Mouse (Mus musculus): ENCODE data around the gene Parp12. TPM values are rescaled to one million over a fixed set of nuclear protein-coding genes. Genes with fewer than 3 reads are reported as not detected.
A peak's percentile ranks its signal among the peaks of the same experiment; 100 is the strongest.

Parp12 gene
- polyA plus RNA-seq, 1 experiment from 2014 or later, result 7.4 TPM

GRCm38 (mm10) chr6:39120685-39121084 lies 2.5 kb upstream of the Parp12 start:
- Histone ChIP-seq H3K4me2 (no peak overlapping the region), H3K9ac (no peak overlapping the region), H3K9me3 (ENCODE audit: low read depth, low read length) (peaks cover 8% of the 10 kb centered on the region; the same call in 1 of the 2 replicates), H3K4me1 (ENCODE audit: insufficient read depth) (no peaks in the 10 kb centered on the region), H3K27me3 (ENCODE audit: insufficient read depth, low read length) (peaks cover 34% of the 10 kb centered on the region), H3K4me3 (ENCODE audit: low read depth, low read length) (no peak overlapping the region), H3K36me3 (ENCODE audit: insufficient read depth) (no peaks in the 10 kb centered on the region), H3K27ac (ENCODE audit: low read depth) (no peak overlapping the region)
- TF ChIP-seq CTCF (IDR thresholded peaks at IDR 0.05; ENCODE audit: low read depth), result no peak
- no peak for ATAC-seq (ENCODE audit: insufficient read depth)
- WGBS, result 45% methylated on average over 3 of the region's 3 CpGs
- DNase-seq, result peak; percentile 17

- Histone ChIP-seq H3K4me1 (ENCODE audit: insufficient read depth) (no peaks in the 10 kb centered on the region), H3K36me3 (ENCODE audit: insufficient read depth) (no peaks in the 10 kb centered on the region), H3K4me3 (ENCODE audit: low read depth, low read length) (peak overlapping the region; percentile 80), H3K9me3 (ENCODE audit: low read depth, low read length) (peaks cover 8% of the 10 kb centered on the region; the same call in 1 of the 2 replicates), H3K9ac (peak overlapping the region; percentile 73), H3K27ac (ENCODE audit: low read depth) (no peak overlapping the region), H3K27me3 (ENCODE audit: insufficient read depth, low read length) (peaks cover 34% of the 10 kb centered on the region), H3K4me2 (peak overlapping the region; percentile 76)
- no peak for DNase-seq
- peak; percentile 33 for ATAC-seq (ENCODE audit: insufficient read depth)
- WGBS, result 12% methylated on average over 49 of the region's 49 CpGs
- no peak for TF ChIP-seq CTCF (IDR thresholded peaks at IDR 0.05; ENCODE audit: low read depth)
Measured at GRCm38 (mm10) chr6:39118456-39118881, 320 bp upstream of the Parp12 start.

GRCm38 (mm10) chr6:39115438-39115837 lies 2.7 kb downstream of the Parp12 start:
- Histone ChIP-seq H3K4me2 (no peak overlapping the region), H3K27ac (ENCODE audit: low read depth) (no peak overlapping the region), H3K27me3 (ENCODE audit: insufficient read depth, low read length) (peaks cover 34% of the 10 kb centered on the region), H3K36me3 (ENCODE audit: insufficient read depth) (no peaks in the 10 kb centered on the region), H3K9me3 (ENCODE audit: low read depth, low read length) (peaks cover 8% of the 10 kb centered on the region; the same call in 1 of the 2 replicates), H3K9ac (no peak overlapping the region), H3K4me1 (ENCODE audit: insufficient read depth) (no peaks in the 10 kb centered on the region), H3K4me3 (ENCODE audit: low read depth, low read length) (no peak overlapping the region)
- WGBS, result 81% methylated on average over 1 of the region's 1 CpGs
- no peak for DNase-seq
- TF ChIP-seq CTCF (IDR thresholded peaks at IDR 0.05; ENCODE audit: low read depth), result no peak
- no peak for ATAC-seq (ENCODE audit: insufficient read depth)

- DNase-seq, result no peak
- TF ChIP-seq CTCF (IDR thresholded peaks at IDR 0.05; ENCODE audit: low read depth), result no peak
- Histone ChIP-seq H3K9ac (no peak overlapping the region), H3K9me3 (ENCODE audit: low read depth, low read length) (no peaks in the 10 kb centered on the region), H3K36me3 (ENCODE audit: insufficient read depth) (no peaks in the 10 kb centered on the region), H3K4me2 (no peak overlapping the region), H3K4me1 (ENCODE audit: insufficient read depth) (no peaks in the 10 kb centered on the region), H3K4me3 (ENCODE audit: low read depth, low read length) (no peak overlapping the region), H3K27me3 (ENCODE audit: insufficient read depth, low read length) (peaks cover 22% of the 10 kb centered on the region; the same call in 1 of the 2 replicates), H3K27ac (ENCODE audit: low read depth) (no peak overlapping the region)
- ATAC-seq (ENCODE audit: insufficient read depth), result no peak
- 71% methylated on average over 3 of the region's 3 CpGs for WGBS
Measured at GRCm38 (mm10) chr6:39113141-39113540, 5.0 kb downstream of the Parp12 start.

GRCm38 (mm10) chr6:39112701-39113100 lies 5.4 kb downstream of the Parp12 start:
- Histone ChIP-seq H3K4me2 (no peak overlapping the region), H3K4me1 (ENCODE audit: insufficient read depth) (no peaks in the 10 kb centered on the region), H3K9me3 (ENCODE audit: low read depth, low read length) (no peaks in the 10 kb centered on the region), H3K36me3 (ENCODE audit: insufficient read depth) (no peaks in the 10 kb centered on the region), H3K9ac (no peak overlapping the region), H3K4me3 (ENCODE audit: low read depth, low read length) (no peak overlapping the region), H3K27me3 (ENCODE audit: insufficient read depth, low read length) (peaks cover 19% of the 10 kb centered on the region; the same call in 1 of the 2 replicates), H3K27ac (ENCODE audit: low read depth) (no peak overlapping the region)
- no peak for TF ChIP-seq CTCF (IDR thresholded peaks at IDR 0.05; ENCODE audit: low read depth)
- no peak for ATAC-seq (ENCODE audit: insufficient read depth)
- DNase-seq, result no peak
- WGBS, result 81% methylated on average over 3 of the region's 3 CpGs

- no peaks in the 10 kb centered on the region for H3K36me3 ChIP-seq (ENCODE audit: insufficient read depth)
- 33% methylated on average over 2 of the region's 2 CpGs for WGBS
- ATAC-seq (ENCODE audit: insufficient read depth) (no peak), DNase-seq (no peak)
- TF ChIP-seq CTCF (IDR thresholded peaks at IDR 0.05; ENCODE audit: low read depth), result no peak
- H3K4me2 ChIP-seq, result no peak overlapping the region
- H3K27ac ChIP-seq (ENCODE audit: low read depth), result no peak overlapping the region
- no peak overlapping the region for H3K4me3 ChIP-seq (ENCODE audit: low read depth, low read length)
- no peaks in the 10 kb centered on the region for H3K27me3 ChIP-seq (ENCODE audit: insufficient read depth, low read length)
- no peaks in the 10 kb centered on the region for H3K4me1 ChIP-seq (ENCODE audit: insufficient read depth)
- H3K9ac ChIP-seq, result no peak overlapping the region
- no peaks in the 10 kb centered on the region for H3K9me3 ChIP-seq (ENCODE audit: low read depth, low read length)
Measured at GRCm38 (mm10) chr6:39106812-39107211, 11.3 kb downstream of the Parp12 start.

- TF ChIP-seq CTCF (IDR thresholded peaks at IDR 0.05; ENCODE audit: low read depth), result no peak
- Histone ChIP-seq H3K9me3 (ENCODE audit: low read depth, low read length) (no peaks in the 10 kb centered on the region), H3K27me3 (ENCODE audit: insufficient read depth, low read length) (no peaks in the 10 kb centered on the region), H3K4me1 (ENCODE audit: insufficient read depth) (no peaks in the 10 kb centered on the region), H3K27ac (ENCODE audit: low read depth) (no peak overlapping the region), H3K9ac (no peak overlapping the region), H3K4me3 (ENCODE audit: low read depth, low read length) (no peak overlapping the region), H3K4me2 (no peak overlapping the region), H3K36me3 (ENCODE audit: insufficient read depth) (no peaks in the 10 kb centered on the region)
- 60% methylated on average over 4 of the region's 4 CpGs for WGBS
- DNase-seq (no peak), ATAC-seq (ENCODE audit: insufficient read depth) (no peak)
Measured at GRCm38 (mm10) chr6:39104631-39105030, 13.5 kb downstream of the Parp12 start.

- Histone ChIP-seq H3K4me2 (no peak overlapping the region), H3K9me3 (ENCODE audit: low read depth, low read length) (no peaks in the 10 kb centered on the region), H3K36me3 (ENCODE audit: insufficient read depth) (no peaks in the 10 kb centered on the region), H3K4me1 (ENCODE audit: insufficient read depth) (no peaks in the 10 kb centered on the region), H3K27me3 (ENCODE audit: insufficient read depth, low read length) (no peaks in the 10 kb centered on the region), H3K4me3 (ENCODE audit: low read depth, low read length) (no peak overlapping the region), H3K27ac (ENCODE audit: low read depth) (no peak overlapping the region), H3K9ac (no peak overlapping the region)
- TF ChIP-seq CTCF (IDR thresholded peaks at IDR 0.05; ENCODE audit: low read depth), result no peak
- ATAC-seq (ENCODE audit: insufficient read depth) (no peak), DNase-seq (no peak)
Measured at GRCm38 (mm10) chr6:39076498-39076897, 41.7 kb downstream of the Parp12 start.

Data from lung, embryonic 14.5 days (tissue).